Mouse (Mus musculus): ENCODE results near the gene Top2a. TPM values are rescaled to one million over a fixed set of nuclear protein-coding genes. Genes with fewer than 3 reads are reported as not detected.

Gene Top2a
- polyA plus RNA-seq, 1 experiment from 2014 or later = 354 TPM

- peaks cover 71% of the 10 kb centered on the region for H3K4me1 ChIP-seq
- no peaks in the 10 kb centered on the region for H3K27me3 ChIP-seq (ENCODE audit: low read depth, poor library complexity, severe bottlenecking)
- peak overlapping the region; percentile 85 for H3K27ac ChIP-seq
- 51% methylated on average over 2 of the region's 2 CpGs for WGBS
- no peak for DNase-seq (ENCODE audit: low spot score)
- peak overlapping the region; percentile 89 for H3K4me3 ChIP-seq
- no peaks in the 10 kb centered on the region for H3K9me3 ChIP-seq (replicated peaks)
- H3K36me3 ChIP-seq = peaks cover 97% of the 10 kb centered on the region
Measured at GRCm38 (mm10) chr11:99047643-99048042, 23.7 kb upstream of the Top2a start.

DNA sequence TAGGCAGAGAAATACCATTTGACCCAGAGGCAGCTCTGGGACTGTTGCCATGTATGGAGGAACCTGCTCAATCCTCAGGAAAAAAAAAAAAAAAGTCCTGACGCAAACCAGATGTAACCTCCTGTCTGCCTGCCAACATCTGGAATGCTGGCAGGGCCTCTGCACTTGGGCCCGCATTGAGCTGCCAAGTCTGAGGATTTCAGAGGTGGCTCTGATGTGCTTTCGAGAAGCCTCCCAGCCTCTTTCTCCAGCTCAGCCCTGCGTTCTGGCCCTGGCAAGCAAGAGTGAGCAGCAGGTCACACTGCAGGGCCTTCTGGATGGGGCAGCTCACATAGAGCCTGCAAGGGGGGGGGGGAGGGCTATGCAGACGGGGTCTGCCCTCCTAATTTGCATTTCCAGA, 23.1 kb upstream of the Top2a start:
- 14% methylated on average over 5 of the region's 5 CpGs for WGBS
- Histone ChIP-seq H3K27me3 (ENCODE audit: low read depth, poor library complexity, severe bottlenecking) (no peaks in the 10 kb centered on the region), H3K4me1 (peaks cover 73% of the 10 kb centered on the region), H3K9me3 (replicated peaks) (no peaks in the 10 kb centered on the region), H3K36me3 (peaks cover 94% of the 10 kb centered on the region), H3K4me3 (peak overlapping the region; percentile 89), H3K27ac (peak overlapping the region; percentile 85)
- DNase-seq (ENCODE audit: low spot score) = peak; percentile 71

DNA sequence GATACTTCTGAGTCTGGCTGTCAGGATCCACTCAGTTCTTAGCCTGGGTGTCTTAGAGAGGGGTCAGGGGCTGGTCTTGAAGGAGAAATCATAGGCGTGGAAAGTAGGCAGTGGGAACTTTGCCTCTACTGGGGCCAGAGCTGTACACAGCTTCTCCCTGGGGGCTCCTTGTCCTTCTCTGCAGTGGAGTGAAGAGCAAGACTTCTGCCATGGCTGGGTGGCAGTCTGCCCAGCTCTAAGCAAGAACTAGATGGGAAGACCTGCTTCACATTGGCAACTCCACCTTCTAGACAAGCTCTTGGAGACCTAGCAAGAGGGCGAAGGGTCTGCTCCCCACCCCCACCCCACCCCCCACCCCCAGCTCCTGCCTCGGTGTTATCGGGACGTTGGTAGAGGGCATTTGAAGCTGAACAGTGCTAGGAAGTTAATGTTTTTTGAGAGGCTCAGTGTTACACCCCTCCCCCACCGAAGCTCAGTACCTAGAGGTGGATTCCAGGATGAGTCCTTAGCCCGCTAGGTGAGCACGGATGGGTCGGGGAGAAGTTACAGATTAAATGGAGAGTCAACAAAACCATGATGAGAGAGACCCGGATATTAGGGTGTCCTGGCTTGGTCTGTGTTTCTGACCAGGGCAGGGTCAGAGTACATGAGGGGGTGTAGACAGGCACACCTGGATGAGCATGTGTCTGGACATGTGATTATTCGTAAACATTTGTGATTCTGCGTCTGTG, 21.3 kb upstream of the Top2a start:
- 80% methylated on average over 12 of the region's 12 CpGs for WGBS
- Histone ChIP-seq H3K27ac (peak overlapping the region; percentile 32), H3K9me3 (replicated peaks) (no peaks in the 10 kb centered on the region), H3K4me3 (peak overlapping the region; percentile 89), H3K36me3 (peaks cover 76% of the 10 kb centered on the region), H3K27me3 (ENCODE audit: low read depth, poor library complexity, severe bottlenecking) (no peaks in the 10 kb centered on the region), H3K4me1 (peaks cover 78% of the 10 kb centered on the region)
- no peak for DNase-seq (ENCODE audit: low spot score)

- DNase-seq (ENCODE audit: low spot score) = no peak
- Histone ChIP-seq H3K27ac (peak overlapping the region; percentile 38; the same call in 1 of the 2 replicates), H3K4me3 (peak overlapping the region; percentile 89), H3K4me1 (peaks cover 87% of the 10 kb centered on the region), H3K36me3 (peaks cover 66% of the 10 kb centered on the region), H3K27me3 (ENCODE audit: low read depth, poor library complexity, severe bottlenecking) (no peaks in the 10 kb centered on the region), H3K9me3 (replicated peaks) (no peaks in the 10 kb centered on the region)
- 57% methylated on average over 5 of the region's 5 CpGs for WGBS
Measured at GRCm38 (mm10) chr11:99044306-99044705, 20.3 kb upstream of the Top2a start.

GRCm38 (mm10) chr11:99043632-99044031, 19.6 kb upstream of the Top2a start:
- Histone ChIP-seq H3K4me1 (peaks cover 87% of the 10 kb centered on the region), H3K27me3 (ENCODE audit: low read depth, poor library complexity, severe bottlenecking) (no peaks in the 10 kb centered on the region), H3K27ac (peak overlapping the region; percentile 38; the same call in 1 of the 2 replicates), H3K36me3 (peaks cover 59% of the 10 kb centered on the region), H3K4me3 (peak overlapping the region; percentile 89), H3K9me3 (replicated peaks) (no peaks in the 10 kb centered on the region)
- 64% methylated on average over 6 of the region's 6 CpGs for WGBS
- DNase-seq (ENCODE audit: low spot score) = no peak

DNA sequence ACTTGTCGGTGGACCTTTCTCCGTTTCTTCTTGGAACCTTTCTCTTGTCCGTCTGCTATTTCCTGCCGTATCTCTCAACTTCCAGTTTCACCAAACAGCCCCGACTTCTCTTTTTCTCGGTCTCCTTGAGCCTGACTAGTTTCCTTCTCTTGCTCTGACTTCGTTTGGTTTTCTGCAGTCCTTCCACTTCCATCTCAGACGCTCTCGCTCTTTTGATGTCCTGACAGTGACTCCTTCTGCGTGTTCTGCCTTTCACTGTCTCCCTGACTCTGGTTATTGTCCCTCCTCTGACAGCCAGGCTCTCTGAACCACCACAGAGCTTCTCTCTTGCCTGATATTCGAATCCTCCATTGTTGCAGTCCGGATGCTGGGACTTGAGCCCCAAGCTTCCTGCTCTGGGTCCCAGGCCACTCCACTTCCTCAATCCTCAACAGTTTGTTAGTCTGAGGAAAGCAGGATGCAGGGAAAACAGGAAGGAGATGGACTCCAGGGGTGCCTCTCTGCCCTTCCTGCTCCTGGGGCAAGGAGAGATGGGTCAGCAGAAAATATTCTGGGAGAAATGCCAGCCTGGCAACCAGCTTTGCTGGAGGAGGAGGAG, 18.9 kb upstream of the Top2a start:
- H3K27me3 ChIP-seq (ENCODE audit: low read depth, poor library complexity, severe bottlenecking) = no peaks in the 10 kb centered on the region
- 38% methylated on average over 12 of the region's 12 CpGs for WGBS
- peak overlapping the region; percentile 97 for H3K27ac ChIP-seq
- H3K4me3 ChIP-seq = peak overlapping the region; percentile 89
- H3K9me3 ChIP-seq (replicated peaks) = no peaks in the 10 kb centered on the region
- peaks cover 52% of the 10 kb centered on the region for H3K36me3 ChIP-seq
- peak; percentile 41 for DNase-seq (ENCODE audit: low spot score)
- peaks cover 84% of the 10 kb centered on the region for H3K4me1 ChIP-seq

DNA sequence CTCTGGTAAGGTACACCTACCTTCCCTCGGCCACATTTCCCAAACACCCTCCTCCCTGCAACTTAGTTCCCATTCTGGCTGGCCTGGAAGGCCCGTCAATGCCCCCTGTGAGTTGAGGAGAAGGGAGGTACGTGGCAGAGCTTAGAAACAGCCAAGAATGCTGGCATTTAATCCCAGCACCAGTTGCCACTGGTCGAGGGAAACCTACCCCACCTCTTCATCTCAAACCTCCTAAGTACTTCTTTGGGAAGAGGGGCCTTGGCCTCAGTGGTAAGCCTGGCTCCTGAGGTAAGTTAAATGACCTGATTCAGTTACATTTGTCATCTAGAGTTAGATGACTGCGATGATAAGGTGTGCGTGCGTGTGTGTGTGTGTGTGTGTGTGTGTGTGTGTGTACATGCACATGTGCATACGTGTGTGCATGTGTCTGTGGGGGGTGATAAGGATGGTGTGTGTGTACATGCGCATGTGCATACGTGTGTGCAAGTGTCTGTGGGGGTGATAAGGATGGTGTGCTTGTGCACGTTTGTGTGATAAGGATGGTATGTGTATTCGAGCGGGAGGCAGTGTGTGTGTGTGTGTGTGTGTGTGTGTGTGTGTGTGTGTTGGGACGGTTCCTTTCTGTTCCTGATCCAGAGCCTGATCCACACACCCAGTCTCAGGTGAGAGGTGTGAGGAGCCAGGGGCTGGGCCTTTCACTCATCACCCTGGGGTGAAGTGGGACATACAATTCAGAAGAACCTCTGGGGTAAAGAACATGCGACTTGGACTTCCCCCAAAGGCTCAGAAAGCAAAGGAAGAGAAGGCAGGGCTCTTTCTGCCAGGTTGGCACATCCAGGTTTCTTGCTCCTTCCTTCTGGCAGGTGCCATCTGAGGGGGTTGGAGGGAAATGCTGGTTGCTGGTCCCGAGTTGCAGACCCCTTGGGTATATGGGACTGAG, 18.1 kb upstream of the Top2a start:
- Histone ChIP-seq H3K27me3 (ENCODE audit: low read depth, poor library complexity, severe bottlenecking) (no peaks in the 10 kb centered on the region), H3K4me1 (peaks cover 80% of the 10 kb centered on the region), H3K27ac (peak overlapping the region; percentile 97), H3K4me3 (peak overlapping the region; percentile 89), H3K9me3 (replicated peaks) (no peaks in the 10 kb centered on the region), H3K36me3 (peaks cover 44% of the 10 kb centered on the region)
- 48% methylated on average over 16 of the region's 16 CpGs for WGBS
- DNase-seq (ENCODE audit: low spot score) = peak; percentile 45

GRCm38 (mm10) chr11:99041051-99041729, 17.2 kb upstream of the Top2a start, which contains the start of gene Igfbp4:
Gene Igfbp4, plus strand, starts transcription at chr11:99041244.
- H3K27ac ChIP-seq = peak within 1 kb of the TSS; percentile 97
- H3K36me3 ChIP-seq = peaks cover 36% of the 10 kb centered on the region
- peak within 1 kb of the TSS; percentile 89 for H3K4me3 ChIP-seq
- H3K4me1 ChIP-seq = peaks cover 71% of the 10 kb centered on the region
- WGBS = under 1% methylated on average over 63 of the region's 63 CpGs
- peak; percentile 90 for DNase-seq (ENCODE audit: low spot score)
- no peaks in the 10 kb centered on the region for H3K27me3 ChIP-seq (ENCODE audit: low read depth, poor library complexity, severe bottlenecking)
- no peaks in the 10 kb centered on the region for H3K9me3 ChIP-seq (replicated peaks)

GRCm38 (mm10) chr11:99040346-99040974, 16.5 kb upstream of the Top2a start:
- Histone ChIP-seq H3K27me3 (ENCODE audit: low read depth, poor library complexity, severe bottlenecking) (no peaks in the 10 kb centered on the region), H3K4me1 (peaks cover 64% of the 10 kb centered on the region), H3K4me3 (peak overlapping the region; percentile 89), H3K36me3 (peaks cover 29% of the 10 kb centered on the region), H3K27ac (peak overlapping the region; percentile 97), H3K9me3 (replicated peaks) (no peaks in the 10 kb centered on the region)
- DNase-seq (ENCODE audit: low spot score) = no peak
- WGBS = under 1% methylated on average over 17 of the region's 17 CpGs

DNA sequence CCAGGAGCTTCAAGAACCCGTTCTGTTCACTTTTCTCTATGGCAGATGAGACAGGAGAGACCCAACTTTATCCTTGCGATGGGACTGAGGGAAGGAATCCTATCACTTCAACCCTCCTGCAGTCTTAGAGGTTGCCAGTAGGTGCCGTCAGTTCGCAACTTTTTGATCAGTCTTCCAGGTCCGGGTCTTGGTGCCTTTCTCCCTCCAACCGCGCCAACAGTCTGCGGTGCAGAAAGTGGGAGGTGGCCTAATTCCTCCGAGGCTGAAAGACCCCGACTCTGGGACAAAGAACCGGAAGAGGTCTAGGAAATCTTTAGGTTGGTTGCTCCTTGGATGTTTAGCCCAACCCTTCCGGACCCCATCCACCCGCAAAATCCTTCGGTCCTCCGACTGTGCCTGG, 15.8 kb upstream of the Top2a start:
- no peaks in the 10 kb centered on the region for H3K27me3 ChIP-seq (ENCODE audit: low read depth, poor library complexity, severe bottlenecking)
- no peaks in the 10 kb centered on the region for H3K9me3 ChIP-seq (replicated peaks)
- DNase-seq (ENCODE audit: low spot score) = peak; percentile 85
- under 1% methylated on average over 15 of the region's 15 CpGs for WGBS
- H3K27ac ChIP-seq = peak overlapping the region; percentile 97
- H3K4me3 ChIP-seq = peak overlapping the region; percentile 89
- peaks cover 57% of the 10 kb centered on the region for H3K4me1 ChIP-seq
- peaks cover 22% of the 10 kb centered on the region for H3K36me3 ChIP-seq

GRCm38 (mm10) chr11:99036254-99036653, 12.3 kb upstream of the Top2a start:
- Histone ChIP-seq H3K36me3 (no peaks in the 10 kb centered on the region), H3K27ac (no peak overlapping the region), H3K4me1 (peaks cover 23% of the 10 kb centered on the region), H3K27me3 (ENCODE audit: low read depth, poor library complexity, severe bottlenecking) (no peaks in the 10 kb centered on the region), H3K9me3 (replicated peaks) (no peaks in the 10 kb centered on the region), H3K4me3 (no peak overlapping the region)
- 84% methylated on average over 6 of the region's 6 CpGs for WGBS
- DNase-seq (ENCODE audit: low spot score) = no peak

GRCm38 (mm10) chr11:99035350-99035749, 11.4 kb upstream of the Top2a start:
- no peak for DNase-seq (ENCODE audit: low spot score)
- Histone ChIP-seq H3K4me3 (no peak overlapping the region), H3K9me3 (replicated peaks) (no peaks in the 10 kb centered on the region), H3K27me3 (ENCODE audit: low read depth, poor library complexity, severe bottlenecking) (no peaks in the 10 kb centered on the region), H3K4me1 (peaks cover 14% of the 10 kb centered on the region), H3K27ac (no peak overlapping the region), H3K36me3 (no peaks in the 10 kb centered on the region)
- 87% methylated on average over 4 of the region's 4 CpGs for WGBS
